8 mouse cellular contexts compared by ENCODE assay signal in the genomic region with DNA sequence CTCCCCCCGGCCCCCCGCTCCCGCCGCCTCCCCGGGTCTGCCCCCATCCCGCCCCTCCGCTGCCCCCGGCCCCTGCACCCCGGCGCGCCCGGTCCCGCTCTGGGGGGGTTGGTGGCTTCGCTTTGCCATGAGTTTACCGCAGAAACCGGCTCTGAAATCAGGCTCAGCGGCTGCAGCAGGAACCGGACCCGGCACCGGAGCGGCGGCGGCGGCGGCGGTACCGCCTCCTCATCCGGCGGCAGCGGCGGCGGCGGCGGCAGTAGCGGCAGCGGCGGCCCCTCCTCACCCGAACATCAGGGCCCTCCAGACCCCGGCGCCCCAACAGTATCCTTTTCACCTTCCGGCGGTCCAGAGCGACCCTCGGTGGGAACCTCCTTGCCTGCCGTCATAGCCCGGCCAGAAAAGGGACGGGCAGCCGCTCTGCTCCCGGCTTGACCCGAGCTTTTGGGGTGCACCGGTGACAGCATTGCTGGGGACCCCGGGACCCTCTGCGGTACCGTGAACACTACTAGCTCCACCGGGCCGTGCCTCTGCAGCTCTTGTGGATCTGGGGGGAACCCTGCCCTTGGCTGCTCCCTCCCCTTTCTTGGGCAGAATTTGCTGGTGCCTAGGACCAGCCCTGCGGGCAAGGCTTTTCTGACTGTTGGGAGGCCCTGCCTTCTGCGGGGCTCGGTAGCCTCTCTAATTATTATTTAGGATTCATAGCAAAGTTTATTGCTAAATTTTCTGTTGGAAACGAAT. TPM values are rescaled to one million over a fixed set of nuclear protein-coding genes. Genes with fewer than 3 reads are reported as not detected.
DNase-seq lines count a peak whose midpoint lies in the region; ATAC-seq lines count a peak whose summit lies in the region.

No protein-coding gene starts in this region.

- 0 out of 2 replicates have a peak, but pooled peaks cover 3% of the 10 kb centered on the region for H3K9me3 ChIP-seq in embryonic facial prominence, embryonic 12.5 days
- H3K9me3 ChIP-seq in heart, embryonic 15.5 days (replicated peaks), result no peaks in the 10 kb centered on the region

- peak overlapping the region; percentile 98 for H3K4me3 ChIP-seq in embryonic facial prominence, embryonic 12.5 days
- H3K4me3 ChIP-seq in heart, embryonic 15.5 days, result peak overlapping the region; percentile 91

- H3K4me1 ChIP-seq in embryonic facial prominence, embryonic 12.5 days, result peaks cover 25% of the 10 kb centered on the region
- peaks cover 27% of the 10 kb centered on the region for H3K4me1 ChIP-seq in heart, embryonic 15.5 days (replicated peaks)

- H3K4me2 ChIP-seq in embryonic facial prominence, embryonic 12.5 days (replicated peaks), result peak overlapping the region; percentile 83
- peak overlapping the region; percentile 85 for H3K4me2 ChIP-seq in heart, embryonic 15.5 days

- peak overlapping the region; percentile 99 for H3K9ac ChIP-seq in embryonic facial prominence, embryonic 12.5 days
- H3K9ac ChIP-seq in heart, embryonic 15.5 days, result peak overlapping the region; percentile 94

- peaks cover 25% of the 10 kb centered on the region for H3K36me3 ChIP-seq in embryonic facial prominence, embryonic 12.5 days
- H3K36me3 ChIP-seq in heart, embryonic 15.5 days, result peaks cover 12% of the 10 kb centered on the region

- DNase-seq in CD4-positive, CD25-positive, alpha-beta regulatory T cell, adult 2 months (ENCODE audit: low read depth, low spot score), result peak; percentile 67
- peak; percentile 40 for DNase-seq in adrenal gland, adult 8-10 months
- peak; percentile 32 to 72 for DNase-seq in kidney, postnatal 36 days
- peak; percentile 38 for DNase-seq in lung, postnatal 36 days
- DNase-seq in retina, embryonic 14.5 days (ENCODE audit: low spot score), result peak; percentile 28
- peak; percentile 31 to 40 for DNase-seq in urinary bladder, postnatal 36 days (ENCODE audit: low spot score in 2 of 2)

- H3K27me3 ChIP-seq in embryonic facial prominence, embryonic 12.5 days, result peaks cover 11% of the 10 kb centered on the region; the same call in 1 of the 2 replicates
- H3K27me3 ChIP-seq in heart, embryonic 15.5 days, result no peaks in the 10 kb centered on the region

- no peak for ATAC-seq in embryonic facial prominence, embryonic 12.5 days (ENCODE audit: insufficient number of reproducible peaks, insufficient read depth, low FRiP score, low TSS enrichment)
- ATAC-seq in heart, embryonic 15.5 days (replicated peaks; ENCODE audit: insufficient number of reproducible peaks, insufficient read depth, low FRiP score, low read depth), result peak; percentile 28

- under 1% methylated on average over 54 of the region's 60 CpGs for WGBS in embryonic facial prominence, embryonic 12.5 days
- under 1% methylated on average over 51 of the region's 60 CpGs for WGBS in heart, embryonic 15.5 days

- peak overlapping the region; percentile 96 for H3K27ac ChIP-seq in embryonic facial prominence, embryonic 12.5 days
- peak overlapping the region; percentile 91 for H3K27ac ChIP-seq in heart, embryonic 15.5 days

RNA-seq across cellular contexts. Expression of gene Eif4g3, which starts 1.2 kb away (rescaled TPM):
- 100 to 1,000 TPM in 3 of 4 experiments, 10 to 100 TPM in 1; 97.4 to 133 (median 119) TPM for total RNA-seq in adrenal gland, adult 8-10 months (2022)
- polyA plus RNA-seq in embryonic facial prominence, embryonic 12.5 days (2016; fragmentation: Nextera tagmentation; extraction: Ambion mirVana), result 46.3 and 49.7 TPM in 2 replicates
- 17.2 and 20.5 TPM in 2 replicates for polyA plus RNA-seq in heart, embryonic 15.5 days (2015; fragmentation: Nextera tagmentation; extraction: Ambion mirVana)
